Mouse (Mus musculus) splenic B cell, adult 2 months (primary cell): ENCODE results near the gene Dctn2.
A peak's percentile ranks its signal among the peaks of the same experiment; 100 is the strongest.
"Not testable (repeated sequence)": the region's sequence is repeated elsewhere in the genome, so short reads cannot be mapped to it uniquely, and the experiment has no call there.

Source experiments
- DNase-seq: peaks from one replicate; pipeline ENCODE4 v3.0.0-alpha.2; 2011; ENCODE audit warnings: low read depth, low spot score
- H3K27me3 ChIP-seq: 2 replicates; pipeline ENCODE4 v1.6.1; 2012; ENCODE audit warnings: mild to moderate bottlenecking, low read length, moderate library complexity, mixed read lengths; ENCODE audit not compliant: control insufficient read depth, poor library complexity, insufficient read depth, severe bottlenecking
- H3K36me3 ChIP-seq: 2 replicates; pipeline ENCODE4 v1.6.1; 2012; ENCODE audit warnings: mild to moderate bottlenecking, low read length, moderate library complexity, mixed read lengths; ENCODE audit not compliant: control insufficient read depth, poor library complexity, insufficient read depth, severe bottlenecking

The Dctn2 gene

GRCm38 (mm10) chr10:127310523-127311475 lies 44.6 kb downstream of the Dctn2 start:
- Histone ChIP-seq H3K36me3 (peaks cover 3% of the 10 kb centered on the region), H3K27me3 (no peaks in the 10 kb centered on the region)
- peak; percentile 56 for DNase-seq

- peaks cover 3% of the 10 kb centered on the region for H3K36me3 ChIP-seq
- H3K27me3 ChIP-seq, result no peaks in the 10 kb centered on the region
- peak; percentile 95 for DNase-seq
Observed at GRCm38 (mm10) chr10:127311476-127312355, 45.5 kb downstream of the Dctn2 start, which contains the start of gene Mars. Mars (minus strand) TSS chr10:127311786.

- H3K27me3 ChIP-seq, result no peaks in the 10 kb centered on the region
- peak; percentile 91 for DNase-seq
Observed at GRCm38 (mm10) chr10:127312356-127312676, 46.1 kb downstream of the Dctn2 start.

GRCm38 (mm10) chr10:127312858-127313257 lies 46.7 kb downstream of the Dctn2 start:
- Histone ChIP-seq H3K27me3 (no peaks in the 10 kb centered on the region), H3K36me3 (peaks cover 3% of the 10 kb centered on the region; the same call in 1 of the 2 replicates)
- no peak for DNase-seq

More at GRCm38 (mm10) chr10:127312356-127312676, 46.1 kb downstream of the Dctn2 start:
- H3K36me3 ChIP-seq, result peaks cover 3% of the 10 kb centered on the region; the same call in 1 of the 2 replicates

- H3K27me3 ChIP-seq, DNase-seq, H3K36me3 ChIP-seq: not testable (repeated sequence)
Observed at GRCm38 (mm10) chr10:127313516-127313915, 47.3 kb downstream of the Dctn2 start.

GRCm38 (mm10) chr10:127314950-127315349 lies 48.8 kb downstream of the Dctn2 start:
- not testable (repeated sequence) for DNase-seq, H3K36me3 ChIP-seq, H3K27me3 ChIP-seq

- no peaks in the 10 kb centered on the region for H3K36me3 ChIP-seq
- no peak for DNase-seq
- H3K27me3 ChIP-seq, result no peaks in the 10 kb centered on the region
Observed at GRCm38 (mm10) chr10:127317277-127317676, 51.1 kb downstream of the Dctn2 start.

GRCm38 (mm10) chr10:127318009-127318408 lies 51.8 kb downstream of the Dctn2 start:
- DNase-seq, result no peak
- Histone ChIP-seq H3K27me3 (no peaks in the 10 kb centered on the region), H3K36me3 (no peaks in the 10 kb centered on the region)

GRCm38 (mm10) chr10:127319969-127320368 lies 53.8 kb downstream of the Dctn2 start:
- H3K36me3 ChIP-seq, result no peaks in the 10 kb centered on the region
- DNase-seq, result no peak
- no peaks in the 10 kb centered on the region for H3K27me3 ChIP-seq

GRCm38 (mm10) chr10:127321621-127322020 lies 55.5 kb downstream of the Dctn2 start, which contains the start of gene Arhgap9:
Arhgap9 (plus strand) TSS chr10:127321964.
- H3K27me3 ChIP-seq, result no peaks in the 10 kb centered on the region
- peaks cover 3% of the 10 kb centered on the region; the same call in 1 of the 2 replicates for H3K36me3 ChIP-seq
- peak; percentile 52 for DNase-seq

- Histone ChIP-seq H3K36me3 (peaks cover 6% of the 10 kb centered on the region; the same call in 1 of the 2 replicates), H3K27me3 (no peaks in the 10 kb centered on the region)
- DNase-seq, result no peak
Observed at GRCm38 (mm10) chr10:127322178-127322577, 56.0 kb downstream of the Dctn2 start.

- DNase-seq, result no peak
Observed at GRCm38 (mm10) chr10:127322669-127323068, 56.5 kb downstream of the Dctn2 start.

GRCm38 (mm10) chr10:127323131-127323855 lies 57.1 kb downstream of the Dctn2 start:
- peaks cover 11% of the 10 kb centered on the region for H3K36me3 ChIP-seq
- H3K27me3 ChIP-seq, result no peaks in the 10 kb centered on the region
- peak; percentile 73 for DNase-seq

More at GRCm38 (mm10) chr10:127322669-127323068, 56.5 kb downstream of the Dctn2 start:
- Histone ChIP-seq H3K27me3 (no peaks in the 10 kb centered on the region), H3K36me3 (peaks cover 10% of the 10 kb centered on the region)

- peak; percentile 94 for DNase-seq
- H3K27me3 ChIP-seq, result no peaks in the 10 kb centered on the region
- peaks cover 20% of the 10 kb centered on the region for H3K36me3 ChIP-seq
Observed at GRCm38 (mm10) chr10:127324495-127324894, 58.3 kb downstream of the Dctn2 start.
